Mouse (Mus musculus) mouse trophoblast stem cell (cell line): ENCODE data around the gene Ccdc186.
"Not testable (repeated sequence)": the region's sequence is repeated elsewhere in the genome, so short reads cannot be mapped to it uniquely, and the experiment has no call there.

Experiments
- in situ Hi-C, 2 experiments: fragments of 300-500 bp; cut with MseI, MboI; formaldehyde crosslinking; loops; 2 replicates in 1 of 2; 3 replicates in 1 of 2; pipeline ENCODE4 v1.15.1; 2025

Ccdc186 gene

DNA sequence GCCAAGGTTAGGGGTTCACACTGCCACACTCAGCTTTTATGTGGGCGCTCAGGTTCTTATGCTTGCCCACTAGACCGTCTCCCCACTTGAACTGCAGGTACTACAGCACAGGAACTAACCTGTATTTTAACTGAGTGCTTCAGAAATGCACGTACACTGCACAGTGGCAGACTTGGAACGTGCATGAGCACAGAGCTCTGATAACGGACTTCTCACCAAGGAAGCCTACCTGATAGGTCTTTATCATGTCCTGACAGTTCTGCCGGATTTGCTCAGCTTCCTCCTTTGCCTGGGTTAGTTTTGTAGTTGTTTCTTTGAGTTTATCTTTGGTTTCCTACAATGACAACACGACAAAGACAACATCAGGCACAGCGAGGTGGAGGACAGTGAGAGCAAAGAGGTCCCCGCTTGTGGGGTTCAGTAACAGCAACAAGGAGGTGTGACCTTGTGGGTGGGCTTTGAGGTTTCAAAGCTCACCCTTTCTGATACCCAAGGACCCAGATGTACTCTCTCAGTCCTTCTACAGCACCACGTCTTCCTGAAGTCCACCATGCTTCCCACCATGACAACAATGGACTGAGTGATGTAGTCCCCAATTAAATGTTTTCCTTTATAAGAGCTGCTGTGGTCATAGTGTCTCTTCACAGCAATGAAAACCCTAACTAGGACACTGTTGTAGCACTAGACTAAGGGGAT lies 20.2 kb downstream of the Ccdc186 start:
- in situ Hi-C loops, result no loop called here

DNA sequence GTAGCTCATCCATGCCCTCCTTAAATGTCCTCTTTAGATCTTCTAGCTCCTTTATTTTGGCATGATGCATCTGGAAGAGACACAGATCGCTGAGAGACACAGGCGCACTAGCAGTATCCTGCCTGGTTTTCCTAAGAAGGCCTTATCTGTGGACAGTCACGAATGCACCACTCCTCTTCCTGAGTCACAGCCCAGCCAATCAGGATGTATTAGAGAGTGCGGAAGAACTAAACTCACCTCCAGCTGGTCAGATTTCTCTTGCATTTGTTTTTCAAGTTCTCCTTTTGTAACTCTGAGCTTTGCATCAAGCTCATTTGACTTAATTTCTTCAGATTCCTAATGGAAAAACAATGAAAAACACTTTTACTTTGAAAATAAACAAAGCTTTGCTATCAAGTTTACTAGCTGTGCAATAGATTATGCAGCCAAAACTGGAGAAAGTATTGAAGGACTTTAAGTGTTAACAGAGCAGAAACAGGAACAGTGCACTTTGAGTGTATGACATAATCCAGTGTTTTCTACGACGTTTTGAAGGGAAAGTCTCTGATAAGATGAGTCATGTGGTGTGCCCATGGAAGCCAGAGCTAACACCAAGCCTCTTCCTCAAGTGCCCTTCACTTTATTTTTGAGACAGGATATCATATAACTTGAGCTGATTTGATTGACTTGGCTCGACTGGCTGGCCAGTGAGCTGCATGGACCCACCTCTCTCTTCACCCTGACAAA lies 20.9 kb downstream of the Ccdc186 start:
- in situ Hi-C loops, result no loop called here

DNA sequence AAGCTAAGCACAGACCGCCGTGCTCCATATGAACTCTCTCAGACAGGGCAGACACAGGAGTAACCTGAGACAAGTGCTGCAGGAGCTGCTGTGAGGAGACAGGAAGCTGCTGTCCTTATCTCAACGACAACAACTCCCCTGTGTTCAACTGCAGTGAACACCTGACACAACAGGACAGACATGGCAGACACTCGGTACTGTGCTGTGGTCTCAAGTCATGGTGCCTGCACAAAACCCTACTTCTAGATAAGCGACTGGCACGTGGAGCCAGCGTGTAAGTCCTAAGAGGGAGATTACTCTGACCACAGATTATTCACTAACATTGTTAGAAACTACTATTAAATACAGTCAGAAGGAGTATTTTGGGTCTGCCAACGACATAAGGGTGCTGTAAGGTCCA lies 21.8 kb downstream of the Ccdc186 start:
- in situ Hi-C loops, result no loop called here

DNA sequence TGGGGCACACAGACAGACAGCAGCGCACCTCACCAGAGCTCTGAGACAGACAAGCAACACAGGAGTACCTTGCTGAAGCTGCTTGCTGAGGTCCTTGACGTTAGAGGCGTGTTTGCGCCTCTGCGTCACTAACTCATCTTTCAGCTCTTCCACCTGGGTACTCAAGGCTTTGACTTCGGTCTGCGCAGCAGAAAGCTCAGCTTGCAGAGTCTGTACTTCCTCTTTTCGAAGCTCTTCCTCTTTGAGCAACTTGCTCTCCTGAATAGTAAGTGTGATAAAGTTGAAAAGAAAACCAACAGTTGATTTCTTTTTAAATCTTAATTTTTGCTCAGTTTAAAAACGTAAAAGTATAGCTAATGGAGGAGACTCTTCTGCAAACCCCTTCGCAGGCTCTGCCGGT lies 24.6 kb downstream of the Ccdc186 start:
- in situ Hi-C loops, result no loop called here

DNA sequence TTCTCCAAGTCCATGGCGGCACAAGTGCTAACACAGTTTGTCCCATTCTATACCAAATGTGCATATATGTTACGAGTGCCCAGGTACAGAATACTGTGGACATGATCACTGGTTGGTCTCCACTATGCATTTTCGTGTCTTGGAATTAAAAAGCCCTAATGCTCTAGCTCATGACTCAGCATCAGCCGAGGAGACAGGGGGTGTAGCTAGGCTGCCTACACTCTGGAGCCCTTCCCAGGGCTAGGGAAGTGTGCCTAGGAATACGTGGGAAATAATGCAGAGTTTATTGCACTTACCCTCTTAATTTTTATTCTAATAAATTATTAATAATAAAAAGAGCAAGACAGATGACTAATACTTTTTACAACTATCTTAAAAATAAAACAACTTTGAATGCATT lies 33.0 kb downstream of the Ccdc186 start:
- in situ Hi-C loops, result no loop called here

DNA sequence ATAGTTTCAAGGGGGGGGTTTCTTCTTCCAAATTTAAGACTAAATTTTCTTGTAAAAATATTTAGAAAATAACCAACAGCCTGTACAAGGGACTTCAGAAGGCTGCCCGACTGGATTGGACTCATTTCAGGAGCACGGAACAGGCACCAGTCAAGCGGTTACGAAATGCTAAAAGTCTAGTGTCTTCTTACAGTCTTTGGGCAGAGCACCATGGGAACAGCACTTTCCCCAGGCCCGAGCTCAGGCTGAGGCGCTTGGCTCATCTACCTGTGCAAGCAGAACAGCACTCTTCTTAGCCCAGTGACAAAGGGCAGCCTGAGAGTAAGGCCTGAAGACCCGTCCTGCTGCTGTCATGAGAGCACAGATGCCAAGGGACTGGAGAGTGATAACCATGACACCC lies 34.1 kb downstream of the Ccdc186 start:
- in situ Hi-C loops, result no loop called here

DNA sequence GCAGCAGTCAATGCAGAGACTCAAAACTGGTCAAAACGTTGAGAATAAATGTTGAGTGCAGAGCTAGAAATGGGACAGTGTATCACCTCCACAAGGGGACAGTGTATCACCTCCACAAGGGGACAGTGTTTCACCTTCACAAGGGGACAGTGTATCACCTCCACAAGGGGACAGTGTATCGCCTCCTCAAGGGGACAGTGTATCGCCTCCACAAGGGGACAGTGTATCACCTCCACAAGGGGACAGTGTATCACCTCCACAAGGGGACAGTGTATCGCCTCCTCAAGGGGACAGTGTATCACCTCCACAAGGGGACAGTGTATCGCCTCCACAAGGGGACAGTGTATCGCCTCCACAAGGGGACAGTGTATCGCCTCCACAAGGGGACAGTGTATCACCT lies 43.5 kb downstream of the Ccdc186 start:
- in situ Hi-C loops, result not testable (repeated sequence)

DNA sequence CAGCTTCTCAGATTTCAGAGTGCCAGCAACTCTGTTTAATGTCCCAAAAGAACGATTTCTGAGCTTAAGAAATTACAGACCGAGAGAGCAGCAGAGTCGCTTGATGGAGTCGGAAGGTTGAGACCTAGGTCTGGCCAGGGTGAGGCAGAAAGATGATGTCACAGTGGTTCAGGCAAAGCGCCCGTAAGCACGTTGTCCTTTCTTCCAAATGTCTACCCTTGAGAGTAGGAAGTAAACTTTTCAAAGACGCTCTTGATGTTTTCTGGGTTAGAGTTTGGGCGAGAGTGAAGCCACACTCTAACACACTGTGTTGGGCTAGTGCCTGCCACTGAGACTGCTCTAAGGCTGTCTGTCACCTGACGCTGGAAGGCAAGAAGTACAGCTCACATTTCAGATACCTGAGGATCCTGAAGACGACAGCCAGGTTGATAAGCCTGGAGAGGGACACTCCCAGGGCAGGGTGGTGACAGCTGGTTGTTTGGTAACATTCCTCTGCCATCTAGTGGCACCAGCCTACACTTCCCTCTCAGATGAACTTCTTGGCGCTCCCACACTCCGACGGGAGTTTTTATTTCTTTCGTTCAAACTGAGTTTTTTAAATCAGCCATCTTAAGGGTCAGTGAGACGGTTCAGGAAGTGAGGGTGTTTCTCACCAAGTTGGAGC lies 45.1 kb downstream of the Ccdc186 start:
- in situ Hi-C loops, result no loop called here

DNA sequence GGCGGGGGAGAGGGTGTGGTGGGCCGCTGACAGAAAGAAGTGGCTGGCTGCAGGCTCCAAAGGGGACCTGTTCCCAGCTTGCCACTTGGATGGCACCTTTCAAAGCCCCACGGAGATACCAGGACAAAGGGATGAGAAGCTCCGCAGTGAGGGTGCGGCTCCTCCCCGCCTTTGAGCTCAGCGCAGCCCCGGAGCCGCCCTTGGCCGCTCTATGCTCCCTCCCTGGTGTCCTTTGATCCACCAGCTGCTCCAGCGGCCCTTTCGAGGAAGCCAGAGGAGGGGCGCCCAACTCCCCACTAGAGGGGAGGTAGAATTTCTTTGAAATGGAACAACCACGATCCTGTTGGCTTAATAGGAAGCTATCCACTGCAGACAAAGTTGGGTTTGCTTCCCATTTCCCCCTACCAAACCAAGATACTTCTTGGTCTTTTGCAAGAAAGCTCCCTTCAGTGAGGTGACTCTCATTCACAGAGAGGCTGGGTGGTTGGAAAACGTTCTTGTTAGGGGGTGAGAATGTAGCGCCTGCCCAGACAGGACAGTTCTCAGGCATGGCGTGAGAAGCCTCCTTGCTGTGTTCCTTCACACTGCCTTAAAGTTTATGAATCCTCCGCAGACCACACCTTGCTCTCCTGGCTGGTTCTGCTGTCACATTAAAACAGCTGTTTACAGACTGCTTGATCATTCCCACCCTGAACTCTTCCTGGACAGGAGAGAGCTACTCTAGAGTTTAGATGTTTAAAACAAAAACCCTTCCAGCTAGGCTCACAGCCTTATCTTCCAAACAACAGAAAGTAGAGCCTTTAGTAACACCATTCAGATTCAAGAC lies 45.9 kb downstream of the Ccdc186 start:
- in situ Hi-C loops, result no loop called here

DNA sequence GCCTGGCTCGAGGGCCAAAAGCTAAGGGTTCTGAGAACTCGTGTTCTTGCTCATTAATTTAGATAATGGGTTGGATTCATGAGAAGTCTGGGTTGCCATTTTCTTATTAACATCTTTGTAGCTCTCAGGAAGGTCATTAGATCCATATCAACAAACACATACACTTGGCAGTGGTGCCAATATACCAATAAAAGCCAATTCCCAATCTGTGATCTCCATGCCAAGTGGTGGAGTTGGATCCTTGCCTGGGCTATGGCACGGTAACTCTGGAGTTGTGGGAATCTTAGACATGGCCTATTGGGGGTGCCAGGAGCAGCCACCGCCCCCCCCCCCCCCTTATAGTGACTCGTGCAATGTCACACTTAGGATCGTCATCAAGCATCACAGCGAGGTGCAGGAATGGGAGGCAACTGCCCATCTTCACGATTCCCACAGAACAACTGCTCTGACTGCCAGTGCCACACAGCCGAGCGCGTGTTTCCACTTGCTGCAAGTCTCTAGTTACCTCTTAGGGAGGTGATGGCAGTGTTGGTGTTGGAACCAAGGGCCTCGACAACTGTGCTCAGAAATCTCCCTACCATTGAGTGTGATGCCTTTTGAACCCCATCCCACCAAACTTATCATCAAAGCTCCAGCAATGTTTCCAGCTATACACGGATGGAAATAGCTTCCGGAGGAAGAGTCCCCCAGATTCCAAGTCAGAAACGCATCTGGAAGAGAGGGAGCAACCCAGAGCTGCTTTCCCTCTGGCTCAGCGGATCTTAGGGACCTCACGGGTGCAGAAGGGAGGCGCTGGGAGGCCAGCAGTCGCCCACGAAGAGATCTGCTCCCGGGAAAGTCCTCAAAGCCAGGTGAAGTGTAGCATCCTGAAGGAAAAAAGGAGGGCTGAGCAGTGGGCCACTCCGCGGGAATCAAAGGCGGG lies 46.8 kb downstream of the Ccdc186 start:
- in situ Hi-C loops, result no loop called here

DNA sequence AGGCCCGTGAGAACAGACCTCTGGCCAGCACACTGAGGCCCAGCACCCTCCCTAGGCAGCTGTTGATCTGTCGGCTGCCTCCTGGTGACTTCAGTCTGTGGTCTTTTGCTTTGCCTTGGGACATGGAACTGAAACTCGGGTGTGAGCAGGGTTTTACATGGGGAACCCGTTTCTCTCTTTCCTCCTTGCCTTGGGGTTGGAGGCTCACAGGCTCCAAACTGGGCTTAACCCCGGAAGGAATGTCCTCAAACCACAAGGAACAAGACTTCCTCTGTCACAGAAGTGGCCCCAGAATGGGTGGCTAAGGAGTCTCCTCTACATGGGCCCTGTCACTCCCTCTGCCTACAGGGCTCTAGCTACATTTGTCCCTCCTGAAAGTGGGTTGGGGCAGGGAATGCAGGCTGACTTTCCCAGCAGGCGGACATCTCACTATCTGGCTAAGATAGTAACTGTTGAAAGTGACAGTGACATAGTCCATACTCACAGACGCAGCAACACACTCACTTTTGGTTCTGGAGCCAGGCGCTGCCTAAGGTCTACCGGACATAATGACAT lies 47.5 kb downstream of the Ccdc186 start:
- in situ Hi-C loops, result no loop called here

DNA sequence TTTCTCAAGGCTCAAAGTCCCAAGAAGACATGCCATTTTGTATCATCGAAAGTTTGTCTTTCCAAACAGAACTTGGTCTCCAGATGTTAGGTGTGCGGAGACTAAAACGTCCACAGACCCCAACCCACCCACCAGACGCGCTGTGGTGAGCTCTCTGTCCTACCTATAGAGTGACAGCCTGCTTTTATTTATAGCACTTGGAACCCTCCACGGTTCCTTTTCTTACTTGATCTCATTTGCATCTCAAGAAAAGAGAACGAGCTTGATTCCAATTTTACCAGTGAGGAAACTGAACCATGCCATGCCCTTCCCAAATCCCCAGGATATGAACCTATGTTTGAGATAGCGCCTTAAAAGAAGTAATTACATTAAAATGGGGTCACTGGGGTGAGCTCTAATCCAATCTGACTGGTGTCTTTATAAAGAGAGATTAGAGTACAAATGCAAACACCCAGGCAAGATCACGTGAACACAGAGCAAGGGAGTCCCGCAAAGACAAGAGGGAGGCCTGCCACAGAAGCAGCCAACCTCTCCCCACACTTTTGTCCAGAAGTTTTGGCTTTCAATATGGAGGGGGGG lies 48.5 kb downstream of the Ccdc186 start:
- in situ Hi-C loops, result no loop called here

DNA sequence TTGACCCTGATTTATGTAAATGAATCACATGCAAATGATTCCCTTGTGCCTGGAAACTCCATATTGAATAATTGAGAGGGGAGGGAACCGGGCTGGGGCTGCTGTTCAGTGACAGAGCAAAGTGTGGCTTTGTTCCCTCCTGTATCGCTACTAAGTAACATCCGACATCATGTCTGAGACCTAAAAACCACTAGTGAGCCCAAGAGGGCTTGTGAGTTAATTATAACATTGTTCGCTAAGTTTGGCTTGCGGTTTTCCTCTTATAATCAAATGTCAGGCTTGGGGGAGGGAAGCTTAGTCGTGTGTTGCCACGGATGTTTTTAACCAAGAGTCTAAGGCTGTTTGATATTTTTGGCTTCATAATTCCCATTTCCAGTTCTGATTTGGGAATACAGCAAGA lies 49.8 kb downstream of the Ccdc186 start:
- in situ Hi-C loops, result no loop called here

DNA sequence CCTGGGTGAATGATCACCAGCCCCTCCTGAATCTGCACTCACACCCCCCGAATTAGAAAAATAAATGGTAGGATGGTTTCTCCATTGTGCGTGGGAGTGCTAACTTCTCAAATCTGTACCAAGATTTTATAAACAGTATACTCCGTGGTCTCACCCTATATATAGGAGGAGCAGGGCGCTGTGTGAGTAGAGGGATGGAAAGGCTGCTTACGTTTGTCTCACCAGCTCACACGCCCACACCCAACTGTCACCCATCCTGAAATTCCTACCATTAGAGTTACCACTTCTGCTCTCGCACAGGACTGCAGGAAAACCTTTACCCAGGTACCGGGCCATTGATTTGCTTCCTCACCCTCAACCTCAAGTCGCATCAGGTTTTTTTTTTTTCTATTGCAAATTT lies 53.0 kb downstream of the Ccdc186 start:
- in situ Hi-C loops, result no loop called here

DNA sequence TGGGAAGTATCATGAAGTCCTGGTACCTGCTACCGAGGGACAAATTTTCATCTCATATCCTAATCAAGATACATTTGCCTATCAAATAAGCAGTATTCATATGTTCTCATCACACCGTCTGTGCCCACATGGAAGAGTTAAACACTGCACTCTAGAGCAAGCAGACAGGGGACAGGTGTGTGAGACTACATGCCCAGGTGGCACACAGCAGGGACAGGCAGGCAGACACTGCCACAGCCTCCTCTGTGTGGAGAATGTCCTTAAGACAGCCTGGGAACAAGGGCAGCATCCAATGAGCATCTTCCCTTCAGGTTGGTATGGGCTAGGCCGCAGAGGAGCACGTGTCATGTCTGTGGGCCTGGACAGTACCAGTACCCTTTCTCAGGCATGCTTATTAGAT lies 59.3 kb downstream of the Ccdc186 start:
- in situ Hi-C loops, result no loop called here

DNA sequence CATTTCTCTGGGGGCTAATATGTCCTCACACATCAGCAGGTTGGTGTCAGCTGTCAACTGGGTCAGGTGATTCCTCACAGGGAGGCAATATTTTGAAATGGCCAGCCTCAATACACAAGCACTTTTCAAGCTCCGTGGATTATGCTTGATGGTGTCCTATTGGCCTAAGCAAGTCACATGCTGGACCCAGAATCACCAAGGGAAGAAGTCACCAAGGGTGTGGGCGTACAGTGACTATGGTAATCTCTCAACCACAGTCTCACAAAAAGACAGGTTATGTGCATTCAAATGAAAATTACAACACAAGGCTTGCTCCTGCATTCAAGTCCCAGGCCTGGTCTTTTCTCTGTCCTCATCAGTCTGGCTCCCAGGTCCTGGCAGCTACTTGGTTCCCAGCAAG lies 60.3 kb downstream of the Ccdc186 start:
- in situ Hi-C loops, result no loop called here

DNA sequence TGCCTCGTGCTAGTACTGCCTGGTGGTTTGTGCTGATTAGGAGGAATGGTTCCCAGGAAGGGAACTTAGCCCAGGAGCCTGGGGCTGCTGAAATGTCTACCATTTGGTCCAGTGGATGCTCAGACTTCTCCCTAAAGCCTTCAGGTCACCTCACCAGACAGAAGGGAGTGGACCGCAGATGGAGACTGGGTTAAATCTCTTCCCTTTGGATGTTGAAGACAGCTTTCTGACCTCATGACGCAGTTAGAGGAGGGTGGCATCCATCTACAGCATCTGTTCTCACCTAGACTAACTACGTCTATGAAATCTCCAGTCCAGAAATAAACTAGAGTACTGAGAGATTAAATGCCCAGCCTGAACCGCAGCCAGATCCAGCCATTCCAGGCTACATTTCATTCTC lies 60.9 kb downstream of the Ccdc186 start:
- in situ Hi-C loops, result no loop called here

DNA sequence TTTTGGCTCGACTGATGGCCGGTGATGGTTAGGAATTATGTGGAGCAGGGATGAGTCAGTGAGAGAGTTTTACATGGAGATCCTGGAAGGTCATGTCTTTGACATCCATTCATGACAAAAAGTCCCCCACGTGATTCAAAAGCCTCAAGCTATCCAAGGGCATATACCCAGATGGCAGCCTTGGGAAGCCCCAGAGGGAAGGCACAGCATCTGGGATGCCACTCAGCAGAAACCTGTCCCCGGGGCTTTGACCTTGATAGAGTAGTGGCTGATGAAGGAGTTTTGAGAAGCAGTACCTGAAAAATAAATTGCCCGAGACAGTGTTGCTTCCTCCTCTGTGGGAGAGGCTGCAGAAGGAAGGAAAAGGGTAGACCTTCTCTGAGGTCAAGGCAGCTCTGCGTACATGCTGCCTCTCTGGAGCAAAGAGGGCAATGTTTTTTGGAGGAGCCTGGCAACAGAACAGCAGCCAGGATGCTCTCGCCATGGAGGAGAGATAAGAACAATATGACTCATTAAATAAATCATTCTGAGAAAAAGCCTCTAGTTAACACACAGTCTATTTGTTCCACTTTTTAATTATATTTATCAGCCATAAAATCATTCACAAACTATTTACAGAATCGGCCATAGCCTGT lies 61.6 kb downstream of the Ccdc186 start:
- in situ Hi-C loops, result no loop called here

DNA sequence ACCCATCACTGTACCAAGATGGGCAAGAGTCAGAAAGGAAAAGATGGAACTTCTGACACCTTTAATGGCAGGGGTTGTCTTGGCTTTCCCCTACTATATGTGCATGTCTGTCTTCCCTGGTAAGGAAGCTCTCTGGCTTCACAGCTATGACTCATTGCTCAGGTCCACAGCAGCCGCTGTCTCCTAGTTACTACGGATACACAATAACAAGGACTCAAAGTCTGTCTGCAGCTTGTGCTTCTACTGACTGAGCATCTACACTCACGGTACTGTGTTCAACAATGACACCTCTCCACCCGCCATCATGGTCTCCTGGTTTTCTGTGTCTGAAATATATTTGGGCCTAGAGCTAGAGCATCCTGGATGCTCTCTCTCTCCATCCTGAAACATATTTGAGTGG lies 62.2 kb downstream of the Ccdc186 start:
- in situ Hi-C loops, result no loop called here

DNA sequence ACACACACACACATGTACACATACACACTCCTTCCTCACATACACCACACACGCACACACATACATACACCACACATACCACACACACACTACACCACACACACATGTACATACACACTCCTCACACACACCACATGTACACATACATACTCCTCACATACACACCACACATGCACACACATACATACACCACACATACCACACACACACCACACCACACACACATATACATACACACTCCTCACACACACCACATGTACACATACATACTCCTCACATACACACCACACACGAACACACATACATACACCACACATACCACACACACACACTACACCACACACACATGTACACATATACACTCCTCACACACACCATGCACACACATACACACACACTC lies 63.7 kb downstream of the Ccdc186 start:
- in situ Hi-C loops, result no loop called here
